Mouse (Mus musculus) small intestine, adult 2 months (tissue): ENCODE measurements around the gene Rbms1. TPM values are rescaled to one million over a fixed set of nuclear protein-coding genes. Genes with fewer than 3 reads are reported as not detected.

ENCODE experiments used
- H3K27ac ChIP-seq: fragments of 200-500 bp; 2 replicates; pipeline ENCODE4 v1.5.1; 2012; ENCODE audit warnings: low read depth, low read length, control low read depth, inconsistent platforms; ENCODE audit not compliant: insufficient read depth
- H3K27me3 ChIP-seq: fragments of 200-500 bp; 2 replicates; pipeline ENCODE4 v1.6.1; 2012; ENCODE audit warnings: mild to moderate bottlenecking, moderate library complexity, low read length, inconsistent platforms; ENCODE audit not compliant: control insufficient read depth, insufficient read depth
- H3K36me3 ChIP-seq: fragments of 200-500 bp; 2 replicates; pipeline ENCODE4 v1.6.1; 2012; ENCODE audit warnings: mild to moderate bottlenecking, low read length, control low read depth, inconsistent platforms; ENCODE audit not compliant: control insufficient read depth, insufficient read depth
- H3K4me1 ChIP-seq: fragments of 200-500 bp; 2 replicates; pipeline ENCODE4 v1.6.1; 2012; ENCODE audit warnings: low read length, inconsistent platforms, mixed read lengths; ENCODE audit not compliant: control insufficient read depth, insufficient read depth, insufficient read length
- H3K4me3 ChIP-seq: fragments of 200-500 bp; 2 replicates; pipeline ENCODE4 v1.5.1; 2012; ENCODE audit warnings: low read depth, mild to moderate bottlenecking, control low read depth, inconsistent platforms, low read length, moderate library complexity
- CTCF ChIP-seq: fragments of 200-500 bp; IDR thresholded peaks from 2 replicates; pipeline ENCODE4 v1.5.1; 2012; ENCODE audit warnings: low read depth, mild to moderate bottlenecking, control low read depth, inconsistent platforms, low read length, moderate library complexity, mixed read lengths; ENCODE audit not compliant: insufficient replicate concordance, insufficient read length; ENCODE audit errors: extremely low read depth
- POLR2A ChIP-seq: fragments of 200-500 bp; IDR thresholded peaks from 2 replicates; pipeline ENCODE4 v1.6.1; 2012; ENCODE audit warnings: low read depth, mild to moderate bottlenecking, control low read depth, inconsistent platforms, low read length, moderate library complexity
- WGBS: fragments of 180-500 bp; shearing (Covaris S2); methylation state at CpG from one replicate; pipeline ENCODE4 v1.1.7; 2018; 5-methylcytosine and 5-hydroxymethylcytosine counted together
- polyA plus RNA-seq: library from polyadenylated mRNA; depleted of rRNA; stranded (reverse); fragments of >200 nt; gene quantifications from 2 replicates; pipeline ENCODE4 v1.2.3, GENCODE M21; 2012

Gene Rbms1
- polyA plus RNA-seq, 1 experiment, result 41.2 TPM

DNA sequence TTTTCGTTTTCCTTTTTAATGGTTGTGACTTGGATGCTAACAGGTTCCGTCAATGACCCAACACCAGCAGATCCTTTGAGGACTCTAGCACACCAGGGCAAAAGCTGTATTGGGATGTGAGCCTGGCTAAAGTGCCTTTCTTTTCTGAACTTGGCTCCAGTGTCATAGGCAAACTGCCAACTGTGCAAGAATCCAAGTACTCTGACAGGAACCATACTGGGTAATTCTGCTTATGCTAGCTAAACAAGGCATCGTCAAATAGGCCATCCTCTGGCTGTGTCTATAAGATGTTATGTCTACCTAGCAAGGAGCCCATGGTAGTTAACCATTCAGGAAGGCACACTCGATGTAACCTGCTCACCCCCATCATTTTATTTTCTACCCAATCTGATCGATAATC, 189.4 kb downstream of the Rbms1 start:
- no peaks in the 10 kb centered on the region for H3K4me1 ChIP-seq
- no peak overlapping the region for H3K4me3 ChIP-seq
- TF ChIP-seq CTCF (no peak), POLR2A (no peak)
- peaks cover 1% of the 10 kb centered on the region; the same call in 1 of the 2 replicates for H3K36me3 ChIP-seq
- H3K27ac ChIP-seq, result no peak overlapping the region
- 84% methylated on average over 5 of the region's 5 CpGs for WGBS
- no peaks in the 10 kb centered on the region for H3K27me3 ChIP-seq

GRCm38 (mm10) chr2:60766420-60766819, 196.6 kb downstream of the Rbms1 start:
- no peaks in the 10 kb centered on the region for H3K4me1 ChIP-seq
- H3K4me3 ChIP-seq, result no peak overlapping the region
- H3K36me3 ChIP-seq, result peaks cover 1% of the 10 kb centered on the region; the same call in 1 of the 2 replicates
- TF ChIP-seq POLR2A, result no peak
- no peak for TF ChIP-seq CTCF
- 86% methylated on average over 8 of the region's 8 CpGs for WGBS
- no peaks in the 10 kb centered on the region for H3K27me3 ChIP-seq
- no peak overlapping the region for H3K27ac ChIP-seq

DNA sequence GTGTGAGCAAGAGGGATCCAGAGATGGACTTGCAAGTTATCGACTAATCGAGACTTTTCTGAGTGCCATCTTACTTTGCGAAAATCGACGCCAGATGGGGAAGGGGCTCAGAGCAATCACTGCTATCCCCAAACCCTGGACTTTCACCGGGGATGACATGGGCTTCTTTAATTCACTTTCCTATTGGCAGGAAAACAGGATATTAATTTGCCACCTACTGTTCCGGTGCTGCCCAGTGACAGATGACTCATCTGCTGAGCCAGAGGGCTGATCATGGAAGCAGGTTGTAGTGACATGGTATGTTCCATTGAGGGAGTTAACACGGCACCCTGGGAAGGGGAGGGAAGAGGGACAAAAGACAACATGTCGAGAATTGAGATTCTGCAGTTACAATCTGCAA, 206.8 kb downstream of the Rbms1 start:
- no peak overlapping the region for H3K27ac ChIP-seq
- TF ChIP-seq CTCF, result no peak
- TF ChIP-seq POLR2A, result no peak
- H3K27me3 ChIP-seq, result no peaks in the 10 kb centered on the region
- no peak overlapping the region for H3K4me3 ChIP-seq
- no peaks in the 10 kb centered on the region for H3K4me1 ChIP-seq
- H3K36me3 ChIP-seq, result 0 out of 2 replicates have a peak, but pooled peaks cover 3% of the 10 kb centered on the region
- WGBS, result 91% methylated on average over 9 of the region's 9 CpGs

GRCm38 (mm10) chr2:60755101-60755500, 207.9 kb downstream of the Rbms1 start:
- 0 out of 2 replicates have a peak, but pooled peaks cover 3% of the 10 kb centered on the region for H3K36me3 ChIP-seq
- no peak for TF ChIP-seq POLR2A
- TF ChIP-seq CTCF, result no peak
- 99% methylated on average over 7 of the region's 7 CpGs for WGBS

GRCm38 (mm10) chr2:60751274-60751673, 211.7 kb downstream of the Rbms1 start:
- 92% methylated on average over 9 of the region's 9 CpGs for WGBS

More at GRCm38 (mm10) chr2:60755101-60755500, 207.9 kb downstream of the Rbms1 start:
- no peak overlapping the region for H3K27ac ChIP-seq
- no peaks in the 10 kb centered on the region for H3K4me1 ChIP-seq
- H3K4me3 ChIP-seq, result no peak overlapping the region
- no peaks in the 10 kb centered on the region for H3K27me3 ChIP-seq

GRCm38 (mm10) chr2:60750591-60750990, 212.4 kb downstream of the Rbms1 start:
- Histone ChIP-seq H3K27me3 (no peaks in the 10 kb centered on the region), H3K4me1 (no peaks in the 10 kb centered on the region), H3K4me3 (no peak overlapping the region), H3K36me3 (0 out of 2 replicates have a peak, but pooled peaks cover 3% of the 10 kb centered on the region), H3K27ac (no peak overlapping the region)
- 85% methylated on average over 3 of the region's 3 CpGs for WGBS
- TF ChIP-seq CTCF (no peak), POLR2A (no peak)

More at GRCm38 (mm10) chr2:60751274-60751673, 211.7 kb downstream of the Rbms1 start:
- no peak overlapping the region for H3K27ac ChIP-seq
- 0 out of 2 replicates have a peak, but pooled peaks cover 3% of the 10 kb centered on the region for H3K36me3 ChIP-seq
- no peak for TF ChIP-seq POLR2A
- no peaks in the 10 kb centered on the region for H3K4me1 ChIP-seq
- H3K4me3 ChIP-seq, result no peak overlapping the region
- H3K27me3 ChIP-seq, result no peaks in the 10 kb centered on the region

- Histone ChIP-seq H3K4me3 (no peak overlapping the region), H3K27ac (no peak overlapping the region), H3K27me3 (no peaks in the 10 kb centered on the region), H3K36me3 (0 out of 2 replicates have a peak, but pooled peaks cover under 1% of the 10 kb centered on the region), H3K4me1 (no peaks in the 10 kb centered on the region)
- 79% methylated on average over 1 of the region's 1 CpGs for WGBS
- TF ChIP-seq CTCF (no peak), POLR2A (no peak)
Observed at GRCm38 (mm10) chr2:60748585-60748984, 214.4 kb downstream of the Rbms1 start.
